Mouse (Mus musculus): ENCODE data around the gene 4932414N04Rik.

- no peak for TF ChIP-seq GATA1 (IDR thresholded peaks at IDR 0.05; ENCODE audit: borderline replicate concordance, low read length)
- no peak for TF ChIP-seq FLI1 (IDR thresholded peaks at IDR 0.05; ENCODE audit: low read length)
These were observed 75.9 kb downstream of the 4932414N04Rik start for GRCm38 (mm10) chr2:68732216-68732615.

Measured in megakaryocyte, embryonic 14.5 days (primary cell).